Mouse (Mus musculus) adrenal gland, adult 2 months (tissue): ENCODE data around the gene Triml1. TPM values are rescaled to one million over a fixed set of nuclear protein-coding genes. Genes with fewer than 3 reads are reported as not detected.

Experiments
- DNase-seq: peaks from one replicate; pipeline ENCODE4 v3.0.0; 2021
- long read RNA-seq: library from polyadenylated mRNA; stranded (forward); transcript quantifications from one replicate; pipeline ENCODE4 v2.0.0, GENCODE M21; 2021
- polyA plus RNA-seq: library from polyadenylated mRNA; depleted of rRNA; stranded (reverse); fragments of >200 nt; gene quantifications from 2 replicates; pipeline ENCODE4 v1.2.3, GENCODE M21; 2012; rRNA removed
- total RNA-seq, 2 experiments: library from RNA; stranded (reverse); gene quantifications; 2 replicates each; pipeline ENCODE4 v1.2.3; 2021

The Triml1 gene
- total RNA-seq = not detected
- not detected in 2 replicates for polyA plus RNA-seq
- long read RNA-seq = 0 reads

DNA sequence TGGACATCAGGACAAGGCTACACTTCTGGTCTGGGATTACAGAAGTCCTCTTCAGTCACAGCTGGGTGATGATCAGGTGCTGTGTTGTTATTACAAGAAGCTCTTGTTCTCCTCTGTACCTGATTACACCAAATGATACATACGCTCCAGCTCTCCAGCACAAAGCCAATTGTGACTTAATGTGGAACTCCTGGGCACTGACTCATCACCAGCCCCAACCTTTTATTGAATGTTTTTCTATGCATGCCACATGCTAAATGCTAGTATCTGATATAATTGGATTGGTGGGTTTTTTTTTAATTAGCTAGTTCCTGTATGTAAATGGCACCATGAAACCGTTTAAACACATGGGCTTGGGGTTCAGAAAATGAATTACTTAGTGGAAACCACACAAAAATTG is at the start of gene Triml1:
TSS of gene Triml1 (minus strand) at position 101 of the 400 bp plus-strand sequence.
- DNase-seq = no peak

- DNase-seq = no peak
These were observed 41.0 kb upstream of the Triml1 start for GRCm38 (mm10) chr8:43182281-43182680.

GRCm38 (mm10) chr8:43180054-43180690 is 38.9 kb upstream of the Triml1 start, which contains the start of gene Triml2:
TSS of gene Triml2 (plus strand) at chr8:43180541.
- no peak for DNase-seq

DNA sequence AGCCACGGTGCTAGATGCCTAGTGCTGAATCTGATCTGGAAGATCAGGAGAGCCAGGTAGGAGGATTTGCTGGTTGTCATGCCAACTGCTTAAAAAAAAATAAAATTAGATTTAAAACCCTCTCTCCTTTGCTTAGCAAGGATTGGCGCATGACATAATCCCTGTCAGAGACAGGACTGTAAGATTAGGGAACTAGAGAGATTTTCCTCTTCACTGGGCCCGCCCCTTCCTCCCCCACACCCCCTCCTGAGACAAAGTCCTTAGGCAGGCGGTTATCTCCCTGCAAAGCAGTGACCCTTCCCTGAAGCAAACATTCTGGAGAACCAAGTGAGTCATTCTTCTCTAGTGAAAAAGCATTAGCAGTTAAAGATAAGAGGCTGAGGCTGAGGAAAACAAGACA is 37.9 kb upstream of the Triml1 start:
- DNase-seq = no peak

DNA sequence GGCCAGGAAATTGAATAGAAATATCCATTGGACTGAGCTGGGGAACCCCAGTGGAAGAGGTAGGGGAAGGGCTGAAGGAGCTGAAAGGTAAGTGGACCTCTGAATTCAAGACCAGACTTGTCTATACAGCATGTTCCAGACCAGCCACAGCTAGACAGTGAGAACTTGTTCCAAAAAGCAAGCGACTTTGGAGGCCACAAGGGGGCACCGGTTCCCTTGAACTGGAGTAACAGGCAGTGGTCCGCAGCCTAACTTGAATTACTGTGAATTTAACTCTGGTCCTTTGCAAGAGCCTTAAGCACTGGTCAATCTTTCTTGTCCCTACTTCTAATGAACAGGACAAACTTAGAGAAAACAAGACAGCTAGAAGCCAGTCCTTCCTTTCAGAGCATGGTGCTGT is 37.0 kb upstream of the Triml1 start:
- no peak for DNase-seq

- no peak for DNase-seq
These were observed 35.6 kb upstream of the Triml1 start for GRCm38 (mm10) chr8:43176766-43177486.

GRCm38 (mm10) chr8:43169249-43169755 is 28.0 kb upstream of the Triml1 start:
- no peak for DNase-seq

DNA sequence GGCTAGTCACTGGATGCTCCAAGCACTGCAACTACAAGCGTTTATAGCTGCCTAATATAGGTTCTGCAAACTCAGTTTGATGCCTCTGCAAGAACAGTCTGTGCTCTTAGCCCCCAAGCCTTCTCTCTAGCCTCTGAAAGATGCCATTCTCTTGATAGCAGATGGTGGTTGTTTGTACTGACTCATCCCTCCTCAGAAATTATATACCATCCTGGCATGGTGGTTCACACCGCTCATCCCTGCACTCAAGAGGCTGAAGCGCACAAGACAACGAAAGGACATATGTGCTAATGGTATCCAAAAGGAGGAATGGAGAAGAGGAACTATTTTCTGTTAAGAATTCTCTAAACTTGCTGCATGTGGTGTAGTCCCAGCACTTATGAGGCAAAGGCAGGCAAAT is 26.8 kb upstream of the Triml1 start:
- DNase-seq = no peak

DNA sequence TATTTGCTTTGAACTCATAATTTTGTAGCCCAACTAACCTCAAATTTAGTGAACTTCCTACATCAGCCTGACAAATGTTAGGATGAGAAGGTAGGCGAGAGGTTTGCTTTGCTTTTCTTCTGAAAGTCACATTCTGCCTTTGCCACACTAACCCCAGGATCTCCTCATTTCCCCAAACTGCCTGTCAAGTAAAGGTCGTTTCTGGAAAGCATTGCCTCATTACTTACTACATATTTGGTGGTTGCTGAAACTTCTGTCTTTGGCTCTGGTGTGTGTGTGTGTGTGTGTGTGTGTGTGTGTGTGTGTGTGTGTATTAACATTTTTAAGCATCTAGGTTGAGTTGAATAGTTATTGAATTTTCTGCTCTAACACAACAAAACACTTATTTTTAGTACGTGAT is 23.2 kb upstream of the Triml1 start:
- DNase-seq = no peak

- DNase-seq = no peak
These were observed 22.0 kb upstream of the Triml1 start for GRCm38 (mm10) chr8:43163255-43163654.

DNA sequence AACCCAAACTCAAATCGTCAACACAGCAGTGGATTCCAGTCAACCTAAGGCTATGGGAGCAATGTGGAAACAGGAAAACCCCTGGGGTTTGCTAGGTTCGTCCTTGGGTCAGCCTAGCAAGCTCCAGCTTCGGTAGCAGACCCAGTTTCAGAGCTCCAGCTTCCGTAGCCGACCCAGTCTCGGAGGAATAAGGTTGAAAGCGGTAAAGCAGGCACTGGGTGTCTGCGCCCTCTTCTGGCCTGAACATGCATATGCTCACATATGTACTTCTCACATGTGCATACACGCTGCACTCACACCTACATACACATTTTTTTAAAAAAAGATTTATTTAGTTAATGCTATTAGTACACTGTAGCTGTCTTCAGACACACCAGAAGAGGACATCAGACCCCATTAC is 8.0 kb upstream of the Triml1 start:
- DNase-seq = no peak

- DNase-seq = no peak
These were observed 30.0 kb downstream of the Triml1 start for GRCm38 (mm10) chr8:43111205-43111827.

Other genes with a start within 250 kb of the Triml1 start
- gene Triml2, start 39.1 kb upstream of the Triml1 start, total RNA-seq = not detected
- gene Triml2, start 39.1 kb upstream of the Triml1 start, polyA plus RNA-seq = not detected in 2 replicates
- not detected for gene Zfp42, start 165.5 kb upstream of the Triml1 start, total RNA-seq
- gene Zfp42, start 165.5 kb upstream of the Triml1 start, polyA plus RNA-seq = not detected in 2 replicates